Mouse (Mus musculus) olfactory bulb, adult 2 months (tissue): ENCODE data around the gene Pdap1.
"Not testable (repeated sequence)": the region's sequence is repeated elsewhere in the genome, so short reads cannot be mapped to it uniquely, and the experiment has no call there.

Source experiments
- CTCF ChIP-seq: fragments of 200-500 bp; IDR thresholded peaks from 2 replicates; pipeline ENCODE4 v1.5.1; 2012; ENCODE audit warnings: low read depth, mild to moderate bottlenecking, low read length, moderate library complexity; ENCODE audit not compliant: insufficient read depth
- POLR2A ChIP-seq: fragments of 200-500 bp; IDR thresholded peaks from 2 replicates; pipeline ENCODE4 v1.6.1; 2012; ENCODE audit warnings: mild to moderate bottlenecking, low read depth, low read length, moderate library complexity; ENCODE audit not compliant: insufficient read depth

- not testable (repeated sequence) for TF ChIP-seq CTCF, POLR2A
Observed at GRCm38 (mm10) chr5:145133275-145133674, 6.8 kb downstream of the Pdap1 start.
